Mouse (Mus musculus): ENCODE data around the gene A3galt2. TPM values are rescaled to one million over a fixed set of nuclear protein-coding genes. Genes with fewer than 3 reads are reported as not detected.

A3galt2 gene
- polyA plus RNA-seq, 1 experiment: not detected

DNA sequence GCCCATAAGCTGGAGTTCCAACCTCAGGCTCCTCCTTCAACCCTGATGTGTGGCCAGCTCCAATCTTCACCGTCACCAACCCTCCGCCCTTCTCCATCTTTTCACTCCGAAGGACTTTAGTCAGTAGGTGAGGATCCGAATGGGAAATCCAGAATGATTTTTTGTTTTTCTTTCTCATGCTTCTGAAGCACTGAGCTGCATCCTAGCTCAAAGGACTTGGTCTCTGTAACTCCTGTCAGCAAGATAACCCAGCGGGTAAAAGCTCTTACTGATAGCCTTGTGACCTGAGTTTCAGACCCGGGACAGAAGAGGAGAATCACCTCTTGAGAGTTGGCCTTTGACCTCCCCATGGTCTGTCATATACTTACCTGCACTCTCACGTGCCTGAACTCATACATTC lies 61.8 kb downstream of the A3galt2 start:
- Histone ChIP-seq H3K4me1 (ENCODE audit: control insufficient read depth) (peaks cover 16% of the 10 kb centered on the region), H3K36me3 (ENCODE audit: control insufficient read depth) (no peaks in the 10 kb centered on the region), H3K27me3 (ENCODE audit: control insufficient read depth) (peaks cover 2% of the 10 kb centered on the region), H3K9me3 (ENCODE audit: control insufficient read depth, low read length) (no peaks in the 10 kb centered on the region), H3K4me3 (replicated peaks) (no peak overlapping the region)
- TF ChIP-seq TAL1 (IDR thresholded peaks at IDR 0.05; ENCODE audit: low read length) (no peak), GATA1 (IDR thresholded peaks at IDR 0.05; ENCODE audit: low read length) (no peak)

Other genes starting within 250 kb of the A3galt2 start
- 0.06 and 0.08 TPM in 2 replicates for gene Zscan20, start 145.3 kb upstream of the A3galt2 start, polyA plus RNA-seq (2012)
- 0.01 and 0.02 TPM in 2 replicates for gene Tlr12, start 136.7 kb upstream of the A3galt2 start, polyA plus RNA-seq (2012)
- 9.0 and 11.2 TPM in 2 replicates for gene Phc2, start 100.7 kb upstream of the A3galt2 start, polyA plus RNA-seq (2012)
- 6.5 and 6.7 TPM in 2 replicates for gene Zfp362, start 50.7 kb downstream of the A3galt2 start, polyA plus RNA-seq (2012)
- gene Trim62, start 128.2 kb downstream of the A3galt2 start, polyA plus RNA-seq (2012): not detected in 2 replicates
- gene Azin2, start 207.1 kb downstream of the A3galt2 start, polyA plus RNA-seq (2012): 0.02 TPM in 1 of 2 replicates, not detected in the other
- 6.5 and 8.1 TPM in 2 replicates for gene Ak2, start 236.6 kb downstream of the A3galt2 start, polyA plus RNA-seq (2012)